Mouse (Mus musculus) kidney, postnatal 0 days (tissue): ENCODE results near the gene A730061H03Rik. TPM values are rescaled to one million over a fixed set of nuclear protein-coding genes. Genes with fewer than 3 reads are reported as not detected.

Source experiments
- ATAC-seq: fragments of 200-750 bp; cut with Nextera tagmentation; replicated peaks from 2 replicates; pipeline ENCODE4 v1.8.0; 2017; ENCODE audit warnings: low read depth, moderate number of reproducible peaks, moderate TSS enrichment, moderate library complexity; ENCODE audit not compliant: low FRiP score
- DNase-seq: peaks from one replicate; pipeline ENCODE4 v3.0.0-alpha.2; 2016; ENCODE audit warnings: low spot score
- H3K27ac ChIP-seq: fragments of 300-500 bp; sonication (generic); 2 replicates; pipeline ENCODE4 v1.5.1; 2014; ENCODE audit warnings: mild to moderate bottlenecking
- H3K27me3 ChIP-seq: fragments of 300-500 bp; sonication (generic); 2 replicates; pipeline ENCODE4 v1.6.1; 2014; ENCODE audit warnings: low read length, mixed read lengths; ENCODE audit not compliant: insufficient read depth
- H3K36me3 ChIP-seq: fragments of 300-500 bp; sonication (generic); 2 replicates; pipeline ENCODE4 v1.6.1; 2014; ENCODE audit warnings: low read length, mixed read lengths; ENCODE audit not compliant: insufficient read depth
- H3K4me1 ChIP-seq: fragments of 300-500 bp; sonication (generic); replicated peaks from 2 replicates; pipeline ENCODE4 v1.6.1; 2014; ENCODE audit warnings: antibody characterized with exemption, low read length, mixed read lengths; ENCODE audit not compliant: insufficient read depth
- H3K4me2 ChIP-seq: fragments of 300-500 bp; sonication (generic); 2 replicates; pipeline ENCODE4 v1.6.1; 2014; ENCODE audit warnings: mild to moderate bottlenecking, low read length, moderate library complexity, mixed read lengths
- H3K4me3 ChIP-seq: fragments of 300-500 bp; sonication (generic); replicated peaks from 2 replicates; pipeline ENCODE4 v1.5.1; 2014; ENCODE audit warnings: low read depth, low read length
- H3K9ac ChIP-seq: fragments of 300-500 bp; sonication (generic); 2 replicates; pipeline ENCODE4 v1.6.1; 2014; ENCODE audit warnings: low read depth, low read length
- H3K9me3 ChIP-seq: fragments of 300-500 bp; sonication (generic); replicated peaks from 2 replicates; pipeline ENCODE4 v1.6.1; 2016; ENCODE audit warnings: low read length, inconsistent platforms, mixed read lengths
- CTCF ChIP-seq: IDR thresholded peaks from 2 replicates; pipeline ENCODE4 v1.5.1; 2016; ENCODE audit warnings: antibody characterized with exemption, low read depth, mild to moderate bottlenecking, moderate library complexity
- WGBS: fragments of 180-500 bp; shearing (Covaris S2); extraction: QIAGEN DNeasy Blood & Tissue Kit; methylation state at CpG from one replicate; pipeline ENCODE4 v1.1.7; 2014; 5-methylcytosine and 5-hydroxymethylcytosine counted together
- polyA plus RNA-seq: library from polyadenylated mRNA; unstranded; fragments of >200 nt; fragmentation: Nextera tagmentation; extraction: Ambion mirVana; gene quantifications from 2 replicates; pipeline ENCODE4 v1.2.1, GENCODE M21; 2015

The A730061H03Rik gene
- polyA plus RNA-seq, 1 experiment from 2014 or later = 1.7 TPM

DNA sequence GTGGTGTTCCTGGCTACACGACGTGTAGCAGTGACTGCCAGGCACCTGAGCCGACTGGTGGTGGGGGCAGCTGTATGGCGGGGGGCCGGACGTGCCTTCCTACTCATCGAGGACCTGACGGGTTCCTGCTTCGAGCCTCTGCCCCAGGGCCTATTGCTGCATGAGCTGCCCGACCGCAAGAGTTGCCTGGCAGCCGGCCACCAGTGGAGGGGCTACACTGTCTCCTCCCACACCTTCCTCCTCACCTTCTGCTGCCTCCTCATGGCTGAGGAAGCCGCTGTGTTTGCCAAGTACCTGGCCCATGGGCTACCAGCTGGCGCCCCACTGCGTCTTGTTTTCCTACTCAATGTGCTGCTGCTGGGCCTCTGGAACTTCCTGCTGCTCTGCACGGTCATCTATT lies 16.2 kb upstream of the A730061H03Rik start:
- H3K4me2 ChIP-seq = no peak overlapping the region
- no peaks in the 10 kb centered on the region for H3K9me3 ChIP-seq
- no peaks in the 10 kb centered on the region for H3K27me3 ChIP-seq
- H3K9ac ChIP-seq = no peak overlapping the region
- ATAC-seq = no peak
- no peak overlapping the region for H3K4me3 ChIP-seq
- H3K4me1 ChIP-seq = peaks cover 11% of the 10 kb centered on the region
- no peak for DNase-seq
- no peak for TF ChIP-seq CTCF
- no peak overlapping the region; the same call in 1 of the 2 replicates for H3K27ac ChIP-seq
- peaks cover 11% of the 10 kb centered on the region for H3K36me3 ChIP-seq
- WGBS = 69% methylated on average over 16 of the region's 16 CpGs

DNA sequence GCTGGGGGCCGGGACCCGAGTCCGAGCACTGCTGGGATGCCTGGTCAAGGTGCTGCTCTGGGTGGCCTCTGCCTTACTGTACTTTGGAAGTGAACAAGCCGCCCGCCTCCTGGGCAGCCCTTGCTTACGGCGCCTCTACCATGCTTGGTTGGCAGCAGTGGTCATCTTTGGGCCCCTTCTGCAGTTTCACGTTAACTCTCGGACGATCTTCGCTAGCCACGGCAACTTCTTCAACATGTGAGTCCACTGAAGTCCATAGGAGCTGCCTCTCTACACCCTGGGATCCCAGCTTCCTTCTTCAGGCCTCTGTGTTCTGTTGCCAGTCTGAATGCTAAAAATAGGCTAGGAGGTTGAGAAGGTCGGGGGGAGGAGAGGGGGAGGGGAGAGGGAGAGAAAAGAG lies 15.5 kb upstream of the A730061H03Rik start:
- no peak overlapping the region for H3K4me3 ChIP-seq
- DNase-seq (peak; percentile 13), ATAC-seq (peak; percentile 45; the same call in 1 of the 2 replicates)
- TF ChIP-seq CTCF = no peak
- no peaks in the 10 kb centered on the region for H3K9me3 ChIP-seq
- 61% methylated on average over 13 of the region's 13 CpGs for WGBS
- H3K27me3 ChIP-seq = no peaks in the 10 kb centered on the region
- peak overlapping the region; percentile 62 for H3K27ac ChIP-seq
- peaks cover 9% of the 10 kb centered on the region for H3K36me3 ChIP-seq
- H3K4me2 ChIP-seq = peak overlapping the region; percentile 13; the same call in 1 of the 2 replicates
- H3K4me1 ChIP-seq = peaks cover 11% of the 10 kb centered on the region
- H3K9ac ChIP-seq = peak overlapping the region; percentile 35; the same call in 1 of the 2 replicates

DNA sequence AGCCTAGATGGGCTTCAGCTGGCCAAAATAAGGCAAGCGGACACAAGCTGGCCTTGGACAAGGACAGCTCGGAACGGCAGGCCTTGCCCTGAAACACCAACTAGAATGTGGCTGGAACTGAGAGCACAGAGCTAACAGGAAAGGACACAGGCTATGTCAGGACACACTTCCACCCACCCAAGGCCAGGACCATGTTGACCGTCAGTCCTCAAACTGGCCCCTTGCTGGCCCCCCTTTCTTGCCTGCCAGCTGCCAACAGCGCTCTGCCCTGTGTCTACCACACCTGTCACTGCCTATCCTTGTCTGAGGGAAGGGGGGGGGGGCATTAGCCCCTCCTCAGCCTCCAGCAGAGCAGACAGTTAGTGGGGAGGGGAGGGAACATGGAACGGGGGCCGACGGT lies 15.1 kb upstream of the A730061H03Rik start, which contains the start of gene Fitm1:
Gene Fitm1, plus strand, starts transcription at position 316 of the 400 bp plus-strand sequence.
- 80% methylated on average over 8 of the region's 8 CpGs for WGBS
- DNase-seq (no peak), ATAC-seq (no peak; the same call in 1 of the 2 replicates)
- Histone ChIP-seq H3K27me3 (no peaks in the 10 kb centered on the region), H3K4me2 (peak within 1 kb of the TSS; percentile 13; the same call in 1 of the 2 replicates), H3K36me3 (peaks cover 5% of the 10 kb centered on the region), H3K9me3 (no peaks in the 10 kb centered on the region), H3K4me1 (peaks cover 11% of the 10 kb centered on the region), H3K27ac (peak within 1 kb of the TSS; percentile 62), H3K4me3 (no peak within 1 kb of the TSS), H3K9ac (peak within 1 kb of the TSS; percentile 35; the same call in 1 of the 2 replicates)
- TF ChIP-seq CTCF = no peak

DNA sequence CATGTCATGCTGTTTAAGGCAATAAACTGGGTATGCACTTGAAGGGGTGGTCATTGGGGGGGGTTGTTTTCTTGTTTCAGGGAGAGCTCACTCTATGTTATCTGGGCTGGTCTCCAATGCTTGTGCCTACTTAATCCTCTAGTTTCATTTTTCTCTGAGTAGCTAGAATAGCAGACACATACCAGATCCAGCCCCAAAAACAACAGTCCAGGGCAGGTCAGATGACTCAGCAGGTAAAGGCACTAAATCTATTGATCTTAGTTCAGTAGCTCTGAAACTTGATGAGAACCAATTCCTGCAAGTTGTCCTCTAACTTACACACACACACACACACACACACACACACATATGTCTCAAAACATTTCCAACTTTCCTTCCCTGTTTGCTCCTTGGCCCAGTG lies 11.6 kb upstream of the A730061H03Rik start:
- no peak for ATAC-seq
- no peak overlapping the region for H3K4me3 ChIP-seq

DNA sequence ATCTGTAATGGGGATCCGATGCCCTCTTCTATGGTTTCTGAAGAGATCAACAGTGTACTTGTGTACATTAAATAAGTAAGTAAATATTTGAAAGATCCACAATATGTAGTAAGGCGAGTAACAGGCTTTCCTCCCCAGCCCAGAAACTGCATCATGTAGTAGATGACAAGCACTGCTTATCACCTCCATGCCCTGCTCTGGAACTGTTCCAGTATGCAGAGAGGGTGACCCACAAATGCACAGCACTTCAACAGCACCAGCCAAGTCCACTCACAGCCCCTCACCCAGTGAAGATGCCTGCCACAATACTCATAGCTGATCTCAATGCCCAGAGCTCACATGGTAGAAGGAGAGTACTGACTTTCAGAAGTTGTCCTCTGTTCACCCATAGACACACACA lies 10.4 kb upstream of the A730061H03Rik start:
- Histone ChIP-seq H3K9me3 (no peaks in the 10 kb centered on the region), H3K36me3 (peaks cover 35% of the 10 kb centered on the region), H3K27ac (no peak overlapping the region), H3K4me2 (no peak overlapping the region), H3K4me3 (no peak overlapping the region), H3K4me1 (peaks cover 4% of the 10 kb centered on the region; the same call in 1 of the 2 replicates), H3K9ac (no peak overlapping the region), H3K27me3 (no peaks in the 10 kb centered on the region)
- DNase-seq (no peak), ATAC-seq (no peak)
- no peak for TF ChIP-seq CTCF
- 89% methylated on average over 2 of the region's 2 CpGs for WGBS

More for the DNA sequence above, 11.6 kb upstream of the A730061H03Rik start:
- Histone ChIP-seq H3K4me2 (no peak overlapping the region), H3K4me1 (peaks cover 8% of the 10 kb centered on the region), H3K9ac (no peak overlapping the region), H3K36me3 (peaks cover 23% of the 10 kb centered on the region), H3K27me3 (no peaks in the 10 kb centered on the region), H3K9me3 (no peaks in the 10 kb centered on the region), H3K27ac (no peak overlapping the region)
- no peak for TF ChIP-seq CTCF
- no peak for DNase-seq

DNA sequence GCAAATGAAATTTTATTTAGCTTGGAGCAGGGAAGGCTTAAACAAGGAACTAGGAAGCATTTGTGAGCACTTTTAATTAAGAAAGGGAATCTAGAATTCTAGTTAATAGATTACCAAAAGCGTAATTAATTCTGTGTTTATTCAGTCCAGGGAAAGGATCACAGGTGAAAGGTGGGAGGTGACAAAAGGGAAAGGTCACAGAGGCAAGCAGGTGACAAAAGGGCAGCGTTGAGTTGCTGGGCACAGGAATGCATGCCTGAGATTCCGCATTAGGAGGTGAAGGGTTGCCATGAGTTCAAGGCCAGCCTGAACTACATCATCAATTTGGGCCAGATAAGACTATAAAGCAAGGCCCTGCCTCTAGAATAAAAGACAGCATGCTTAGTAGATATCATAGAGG lies 7.3 kb upstream of the A730061H03Rik start:
- ATAC-seq = no peak
- no peaks in the 10 kb centered on the region for H3K9me3 ChIP-seq
- H3K27ac ChIP-seq = peak overlapping the region; percentile 57; the same call in 1 of the 2 replicates
- H3K9ac ChIP-seq = no peak overlapping the region
- no peak for TF ChIP-seq CTCF
- no peaks in the 10 kb centered on the region for H3K4me1 ChIP-seq
- no peaks in the 10 kb centered on the region for H3K27me3 ChIP-seq
- H3K36me3 ChIP-seq = peaks cover 51% of the 10 kb centered on the region
- H3K4me2 ChIP-seq = no peak overlapping the region
- WGBS = 76% methylated on average over 3 of the region's 3 CpGs
- no peak overlapping the region for H3K4me3 ChIP-seq
- DNase-seq = no peak

DNA sequence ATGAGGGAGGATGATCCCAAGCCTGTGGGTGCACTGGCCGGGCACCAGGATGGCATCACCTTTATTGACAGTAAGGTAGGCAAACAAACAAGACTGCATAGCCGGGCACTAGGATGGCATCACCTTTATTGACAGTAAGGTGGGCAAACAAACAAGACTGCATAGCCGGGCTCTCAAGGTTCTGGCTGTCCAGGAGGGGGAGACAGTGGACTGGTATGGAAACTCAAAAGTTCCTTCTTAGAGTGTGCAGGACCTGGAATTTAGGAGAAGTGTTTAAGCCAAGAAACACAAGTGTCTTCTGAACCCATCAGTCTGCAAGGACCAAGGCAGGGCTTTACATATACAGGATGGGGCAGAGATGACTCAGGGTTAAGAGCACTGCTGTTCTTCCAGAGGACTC lies 5.5 kb upstream of the A730061H03Rik start:
- 88% methylated on average over 3 of the region's 3 CpGs for WGBS
- Histone ChIP-seq H3K9ac (no peak overlapping the region), H3K27me3 (no peaks in the 10 kb centered on the region), H3K27ac (no peak overlapping the region), H3K4me1 (peaks cover 9% of the 10 kb centered on the region; the same call in 1 of the 2 replicates), H3K9me3 (no peaks in the 10 kb centered on the region), H3K4me3 (no peak overlapping the region), H3K4me2 (no peak overlapping the region), H3K36me3 (peaks cover 51% of the 10 kb centered on the region)
- DNase-seq (peak; percentile 19), ATAC-seq (no peak)
- peak; percentile 44; the same call in 1 of the 2 replicates for TF ChIP-seq CTCF
